Mouse (Mus musculus): Measurements from ENCODE around the gene Gna12. TPM values are rescaled to one million over a fixed set of nuclear protein-coding genes. Genes with fewer than 3 reads are reported as not detected.

Gene Gna12
- polyA plus RNA-seq, 1 experiment from 2014 or later, result 37.8 TPM

- Histone ChIP-seq H3K9ac (no peak overlapping the region), H3K36me3 (no peaks in the 10 kb centered on the region), H3K27ac (peak overlapping the region; percentile 92), H3K4me3 (replicated peaks) (no peak overlapping the region), H3K27me3 (replicated peaks) (no peaks in the 10 kb centered on the region), H3K4me2 (replicated peaks) (no peak overlapping the region), H3K4me1 (replicated peaks) (peaks cover 47% of the 10 kb centered on the region), H3K9me3 (no peaks in the 10 kb centered on the region)
- WGBS, result 49% methylated on average over 2 of the region's 2 CpGs
- no peak for ATAC-seq
Measured at GRCm38 (mm10) chr5:140790392-140790791, 39.8 kb downstream of the Gna12 start.

- H3K4me3 ChIP-seq (replicated peaks), result no peak overlapping the region
- peaks cover 39% of the 10 kb centered on the region for H3K4me1 ChIP-seq (replicated peaks)
- no peak overlapping the region for H3K4me2 ChIP-seq (replicated peaks)
- H3K27ac ChIP-seq, result no peak overlapping the region
- no peaks in the 10 kb centered on the region for H3K36me3 ChIP-seq
- H3K9me3 ChIP-seq, result no peaks in the 10 kb centered on the region
- no peaks in the 10 kb centered on the region for H3K27me3 ChIP-seq (replicated peaks)
- no peak overlapping the region for H3K9ac ChIP-seq
- no peak for ATAC-seq
Measured at GRCm38 (mm10) chr5:140789561-140789960, 40.7 kb downstream of the Gna12 start.

GRCm38 (mm10) chr5:140785240-140785872 is 44.9 kb downstream of the Gna12 start:
- no peak overlapping the region for H3K4me3 ChIP-seq (replicated peaks)
- WGBS, result 82% methylated on average over 13 of the region's 13 CpGs
- peaks cover 12% of the 10 kb centered on the region; the same call in 1 of the 2 replicates for H3K4me1 ChIP-seq (replicated peaks)
- H3K27me3 ChIP-seq (replicated peaks), result no peaks in the 10 kb centered on the region
- no peak overlapping the region for H3K4me2 ChIP-seq (replicated peaks)
- H3K36me3 ChIP-seq, result peaks cover 19% of the 10 kb centered on the region
- no peak overlapping the region for H3K27ac ChIP-seq
- H3K9me3 ChIP-seq, result no peaks in the 10 kb centered on the region
- no peak overlapping the region for H3K9ac ChIP-seq
- no peak for ATAC-seq

- WGBS, result 81% methylated on average over 6 of the region's 6 CpGs
- no peaks in the 10 kb centered on the region for H3K27me3 ChIP-seq (replicated peaks)
Measured at GRCm38 (mm10) chr5:140784288-140784687, 45.9 kb downstream of the Gna12 start.

GRCm38 (mm10) chr5:140783577-140783976 is 46.7 kb downstream of the Gna12 start:
- Histone ChIP-seq H3K4me3 (replicated peaks) (no peak overlapping the region), H3K4me2 (replicated peaks) (no peak overlapping the region), H3K9ac (no peak overlapping the region), H3K36me3 (peaks cover 20% of the 10 kb centered on the region), H3K27me3 (replicated peaks) (no peaks in the 10 kb centered on the region), H3K9me3 (no peaks in the 10 kb centered on the region), H3K4me1 (replicated peaks) (0 out of 2 replicates have a peak, but pooled peaks cover 8% of the 10 kb centered on the region), H3K27ac (no peak overlapping the region)
- WGBS, result 97% methylated on average over 4 of the region's 4 CpGs
- no peak for ATAC-seq

More at GRCm38 (mm10) chr5:140784288-140784687, 45.9 kb downstream of the Gna12 start:
- no peak overlapping the region for H3K4me3 ChIP-seq (replicated peaks)
- H3K9me3 ChIP-seq, result no peaks in the 10 kb centered on the region
- H3K9ac ChIP-seq, result no peak overlapping the region
- H3K4me1 ChIP-seq (replicated peaks), result 0 out of 2 replicates have a peak, but pooled peaks cover 7% of the 10 kb centered on the region
- H3K27ac ChIP-seq, result no peak overlapping the region
- no peak overlapping the region for H3K4me2 ChIP-seq (replicated peaks)
- H3K36me3 ChIP-seq, result peaks cover 20% of the 10 kb centered on the region
- ATAC-seq, result no peak

GRCm38 (mm10) chr5:140781886-140782572 is 48.2 kb downstream of the Gna12 start:
- Histone ChIP-seq H3K27me3 (replicated peaks) (no peaks in the 10 kb centered on the region), H3K4me3 (replicated peaks) (no peak overlapping the region), H3K27ac (no peak overlapping the region), H3K4me1 (replicated peaks) (0 out of 2 replicates have a peak, but pooled peaks cover 8% of the 10 kb centered on the region), H3K9ac (no peak overlapping the region), H3K36me3 (peaks cover 24% of the 10 kb centered on the region), H3K9me3 (no peaks in the 10 kb centered on the region), H3K4me2 (replicated peaks) (no peak overlapping the region)
- 91% methylated on average over 8 of the region's 8 CpGs for WGBS
- ATAC-seq, result no peak

- H3K4me3 ChIP-seq (replicated peaks), result no peak overlapping the region
- no peak for ATAC-seq
- 89% methylated on average over 5 of the region's 5 CpGs for WGBS
- no peaks in the 10 kb centered on the region for H3K9me3 ChIP-seq
- no peak overlapping the region for H3K4me2 ChIP-seq (replicated peaks)
- H3K4me1 ChIP-seq (replicated peaks), result 0 out of 2 replicates have a peak, but pooled peaks cover 7% of the 10 kb centered on the region
- H3K27ac ChIP-seq, result no peak overlapping the region
- H3K27me3 ChIP-seq (replicated peaks), result no peaks in the 10 kb centered on the region
- H3K9ac ChIP-seq, result no peak overlapping the region
- H3K36me3 ChIP-seq, result peaks cover 24% of the 10 kb centered on the region
Measured at GRCm38 (mm10) chr5:140781122-140781521, 49.1 kb downstream of the Gna12 start.

- Histone ChIP-seq H3K9me3 (no peaks in the 10 kb centered on the region), H3K9ac (no peak overlapping the region), H3K36me3 (peaks cover 7% of the 10 kb centered on the region; the same call in 1 of the 2 replicates), H3K27me3 (replicated peaks) (no peaks in the 10 kb centered on the region), H3K4me2 (replicated peaks) (no peak overlapping the region), H3K4me1 (replicated peaks) (peaks cover 12% of the 10 kb centered on the region; the same call in 1 of the 2 replicates), H3K27ac (no peak overlapping the region), H3K4me3 (replicated peaks) (no peak overlapping the region)
- no peak for ATAC-seq
- WGBS, result 63% methylated on average over 9 of the region's 9 CpGs
Measured at GRCm38 (mm10) chr5:140776968-140777367, 53.3 kb downstream of the Gna12 start.

- Histone ChIP-seq H3K9ac (no peak overlapping the region), H3K4me3 (replicated peaks) (no peak overlapping the region), H3K4me2 (replicated peaks) (no peak overlapping the region), H3K27ac (no peak overlapping the region), H3K27me3 (replicated peaks) (no peaks in the 10 kb centered on the region), H3K9me3 (no peaks in the 10 kb centered on the region), H3K36me3 (peaks cover 4% of the 10 kb centered on the region; the same call in 1 of the 2 replicates), H3K4me1 (replicated peaks) (peaks cover 20% of the 10 kb centered on the region)
- no peak for ATAC-seq
- 96% methylated on average over 4 of the region's 4 CpGs for WGBS
Measured at GRCm38 (mm10) chr5:140775111-140775510, 55.1 kb downstream of the Gna12 start.

GRCm38 (mm10) chr5:140772158-140772557 is 58.1 kb downstream of the Gna12 start:
- Histone ChIP-seq H3K4me3 (replicated peaks) (no peak overlapping the region), H3K4me2 (replicated peaks) (no peak overlapping the region), H3K9ac (no peak overlapping the region), H3K36me3 (no peaks in the 10 kb centered on the region), H3K9me3 (no peaks in the 10 kb centered on the region), H3K27me3 (replicated peaks) (no peaks in the 10 kb centered on the region), H3K4me1 (replicated peaks) (peaks cover 43% of the 10 kb centered on the region), H3K27ac (peak overlapping the region; percentile 74)
- 48% methylated on average over 7 of the region's 7 CpGs for WGBS
- no peak for ATAC-seq

GRCm38 (mm10) chr5:140771612-140772011 is 58.6 kb downstream of the Gna12 start:
- H3K36me3 ChIP-seq, result no peaks in the 10 kb centered on the region
- H3K27ac ChIP-seq, result peak overlapping the region; percentile 74
- no peaks in the 10 kb centered on the region for H3K27me3 ChIP-seq (replicated peaks)
- ATAC-seq, result peak; percentile 35; the same call in 1 of the 2 replicates
- WGBS, result 33% methylated on average over 6 of the region's 6 CpGs
- H3K4me1 ChIP-seq (replicated peaks), result peaks cover 40% of the 10 kb centered on the region
- H3K9me3 ChIP-seq, result no peaks in the 10 kb centered on the region
- no peak overlapping the region for H3K9ac ChIP-seq
- H3K4me3 ChIP-seq (replicated peaks), result no peak overlapping the region
- 0 out of 2 replicates have a peak overlapping the region, but pooled peaks have one; percentile 2 for H3K4me2 ChIP-seq (replicated peaks)

GRCm38 (mm10) chr5:140768333-140768732 is 61.9 kb downstream of the Gna12 start:
- Histone ChIP-seq H3K9me3 (no peaks in the 10 kb centered on the region), H3K9ac (no peak overlapping the region), H3K4me3 (replicated peaks) (no peak overlapping the region), H3K27me3 (replicated peaks) (no peaks in the 10 kb centered on the region), H3K36me3 (no peaks in the 10 kb centered on the region), H3K4me2 (replicated peaks) (no peak overlapping the region), H3K4me1 (replicated peaks) (peaks cover 45% of the 10 kb centered on the region), H3K27ac (peak overlapping the region; percentile 92)
- 62% methylated on average over 5 of the region's 5 CpGs for WGBS
- ATAC-seq, result no peak

Measured in intestine, embryonic 15.5 days (tissue).